Mouse (Mus musculus): Measurements from ENCODE around the gene Lypd4.

DNA sequence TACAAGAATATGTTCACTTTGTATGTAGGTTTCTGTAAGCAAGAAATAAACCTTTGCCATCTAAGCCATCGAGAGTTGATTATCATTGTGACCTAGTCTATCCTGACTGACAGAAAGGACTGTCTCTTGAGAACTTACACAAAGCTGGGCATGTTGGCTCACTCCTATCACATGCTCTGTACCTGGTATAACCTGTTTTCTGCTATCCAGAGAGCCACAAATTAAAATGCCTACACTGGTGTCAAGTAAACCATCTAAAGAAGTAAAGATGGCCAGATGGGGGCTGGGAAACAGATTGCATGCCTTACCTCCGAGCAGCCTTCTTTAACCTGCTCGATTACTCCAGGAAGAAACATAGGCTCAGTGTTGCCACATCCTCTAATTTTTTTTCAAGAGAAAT lies 7.8 kb upstream of the Lypd4 start:
- TF ChIP-seq CTCF (IDR thresholded peaks at IDR 0.05; ENCODE audit: borderline replicate concordance, control insufficient read depth, extremely low read depth, insufficient read depth, low read length, poor library complexity), result no peak
- TF ChIP-seq POLR2A (IDR thresholded peaks at IDR 0.05; ENCODE audit: control insufficient read depth, extremely low read depth, insufficient read depth, low read length, poor library complexity), result no peak

Measured in thymus, adult 2 months (tissue).